Mouse (Mus musculus): Measurements from ENCODE around the gene Adh1.

The Adh1 gene

GRCm38 (mm10) chr3:138260721-138261669 lies at the start of gene Adh1:
Gene Adh1 (plus strand): TSS chr3:138260991.
- DNase-seq (ENCODE audit: low read depth, low spot score) = no peak

- no peak for DNase-seq (ENCODE audit: low read depth, low spot score)
Measured at GRCm38 (mm10) chr3:138212431-138212951, 48.3 kb upstream of the Adh1 start.

- DNase-seq (ENCODE audit: low read depth, low spot score) = no peak
Measured at GRCm38 (mm10) chr3:138215395-138215989, 45.3 kb upstream of the Adh1 start.

- DNase-seq (ENCODE audit: low read depth, low spot score) = no peak
Measured at GRCm38 (mm10) chr3:138216091-138216490, 44.7 kb upstream of the Adh1 start.

GRCm38 (mm10) chr3:138217631-138218264 lies 43.0 kb upstream of the Adh1 start, which contains the start of gene Adh7:
Gene Adh7 (plus strand): TSS chr3:138217760.
- DNase-seq (ENCODE audit: low read depth, low spot score) = no peak

- DNase-seq (ENCODE audit: low read depth, low spot score) = no peak
Measured at GRCm38 (mm10) chr3:138221116-138221515, 39.7 kb upstream of the Adh1 start.

GRCm38 (mm10) chr3:138222511-138222910 lies 38.3 kb upstream of the Adh1 start:
- no peak for DNase-seq (ENCODE audit: low read depth, low spot score)

- peak; percentile 21 for DNase-seq (ENCODE audit: low read depth, low spot score)
Measured at GRCm38 (mm10) chr3:138222952-138223351, 37.8 kb upstream of the Adh1 start.

GRCm38 (mm10) chr3:138224363-138224954 lies 36.3 kb upstream of the Adh1 start:
- no peak for DNase-seq (ENCODE audit: low read depth, low spot score)

GRCm38 (mm10) chr3:138225331-138225730 lies 35.5 kb upstream of the Adh1 start:
- DNase-seq (ENCODE audit: low read depth, low spot score) = no peak

- DNase-seq (ENCODE audit: low read depth, low spot score) = no peak
Measured at GRCm38 (mm10) chr3:138225853-138226252, 34.9 kb upstream of the Adh1 start.

GRCm38 (mm10) chr3:138226476-138226875 lies 34.3 kb upstream of the Adh1 start:
- no peak for DNase-seq (ENCODE audit: low read depth, low spot score)

GRCm38 (mm10) chr3:138227082-138227481 lies 33.7 kb upstream of the Adh1 start:
- no peak for DNase-seq (ENCODE audit: low read depth, low spot score)

GRCm38 (mm10) chr3:138227782-138228181 lies 33.0 kb upstream of the Adh1 start:
- no peak for DNase-seq (ENCODE audit: low read depth, low spot score)

GRCm38 (mm10) chr3:138229448-138229847 lies 31.3 kb upstream of the Adh1 start:
- DNase-seq (ENCODE audit: low read depth, low spot score) = no peak

GRCm38 (mm10) chr3:138230266-138230665 lies 30.5 kb upstream of the Adh1 start:
- no peak for DNase-seq (ENCODE audit: low read depth, low spot score)

GRCm38 (mm10) chr3:138231531-138231930 lies 29.3 kb upstream of the Adh1 start:
- DNase-seq (ENCODE audit: low read depth, low spot score) = no peak

- no peak for DNase-seq (ENCODE audit: low read depth, low spot score)
Measured at GRCm38 (mm10) chr3:138236546-138237163, 24.1 kb upstream of the Adh1 start.

GRCm38 (mm10) chr3:138238046-138238445 lies 22.7 kb upstream of the Adh1 start:
- DNase-seq (ENCODE audit: low read depth, low spot score) = no peak

GRCm38 (mm10) chr3:138239461-138239860 lies 21.3 kb upstream of the Adh1 start:
- no peak for DNase-seq (ENCODE audit: low read depth, low spot score)

GRCm38 (mm10) chr3:138240411-138240810 lies 20.4 kb upstream of the Adh1 start:
- DNase-seq (ENCODE audit: low read depth, low spot score) = no peak

Data from telencephalon, adult 2 months (tissue).